Mouse (Mus musculus) stomach, embryonic 16.5 days (tissue): ENCODE data around the gene Tmem43. TPM values are rescaled to one million over a fixed set of nuclear protein-coding genes. Genes with fewer than 3 reads are reported as not detected.

Experiments used
- ATAC-seq: fragments of 200-750 bp; cut with Nextera tagmentation; 2 replicates; pipeline ENCODE4 v1.8.0; 2017; ENCODE audit warnings: moderate number of reproducible peaks, moderate TSS enrichment; ENCODE audit not compliant: insufficient read depth, low FRiP score
- H3K27ac ChIP-seq: fragments of 300-500 bp; sonication (generic); 2 replicates; pipeline ENCODE4 v1.5.1; 2014; ENCODE audit warnings: low read length
- H3K27me3 ChIP-seq: fragments of 300-500 bp; sonication (generic); 2 replicates; pipeline ENCODE4 v1.6.1; 2014; ENCODE audit warnings: low read length, control low read depth, mixed read lengths; ENCODE audit not compliant: control insufficient read depth, insufficient read depth
- H3K36me3 ChIP-seq: fragments of 300-500 bp; sonication (generic); 2 replicates; pipeline ENCODE4 v1.6.1; 2014; ENCODE audit warnings: low read length; ENCODE audit not compliant: control insufficient read depth, insufficient read depth
- H3K4me1 ChIP-seq: fragments of 300-500 bp; sonication (generic); 2 replicates; pipeline ENCODE4 v1.6.1; 2014; ENCODE audit warnings: low read length, control low read depth, mixed read lengths; ENCODE audit not compliant: control insufficient read depth, insufficient read depth
- H3K4me2 ChIP-seq: fragments of 300-500 bp; sonication (generic); 2 replicates; pipeline ENCODE4 v1.6.1; 2014; ENCODE audit warnings: low read depth, low read length, mixed read lengths
- H3K4me3 ChIP-seq: fragments of 300-500 bp; sonication (generic); replicated peaks from 2 replicates; pipeline ENCODE4 v1.5.1; 2014; ENCODE audit warnings: mild to moderate bottlenecking, low read length
- H3K9ac ChIP-seq: fragments of 300-500 bp; sonication (generic); 2 replicates; pipeline ENCODE4 v1.6.1; 2014; ENCODE audit warnings: low read length
- H3K9me3 ChIP-seq: fragments of 300-500 bp; sonication (generic); replicated peaks from 2 replicates; pipeline ENCODE4 v1.6.1; 2016; ENCODE audit warnings: low read length, control low read depth; ENCODE audit not compliant: control insufficient read depth
- WGBS: fragments of 180-500 bp; shearing (Covaris S2); extraction: QIAGEN DNeasy Blood & Tissue Kit; methylation state at CpG from one replicate; pipeline ENCODE4 v1.1.7; 2014; 5-methylcytosine and 5-hydroxymethylcytosine counted together
- polyA plus RNA-seq: library from polyadenylated mRNA; unstranded; fragments of >200 nt; fragmentation: Nextera tagmentation; extraction: Ambion mirVana; gene quantifications from 2 replicates; pipeline ENCODE4 v1.2.1, GENCODE M21; 2015

Tmem43 gene
- polyA plus RNA-seq, result 56.8 and 64.3 TPM in 2 replicates

GRCm38 (mm10) chr6:91472868-91473804 is at the start of gene Tmem43, which contains the start of gene Chchd4:
Gene Tmem43, plus strand, starts transcription at chr6:91473703.
Gene Chchd4, minus strand, starts transcription at chr6:91473546.
- WGBS, result under 1% methylated on average over 74 of the region's 74 CpGs
- H3K9ac ChIP-seq, result peak within 1 kb of the TSS; percentile 89
- no peaks in the 10 kb centered on the region for H3K9me3 ChIP-seq
- H3K4me3 ChIP-seq, result peak within 1 kb of the TSS; percentile 90
- ATAC-seq, result peak; percentile 97
- H3K27ac ChIP-seq, result peak within 1 kb of the TSS; percentile 87
- H3K36me3 ChIP-seq, result no peaks in the 10 kb centered on the region
- H3K27me3 ChIP-seq, result no peaks in the 10 kb centered on the region
- H3K4me1 ChIP-seq, result peaks cover 20% of the 10 kb centered on the region
- H3K4me2 ChIP-seq, result peak within 1 kb of the TSS; percentile 68

GRCm38 (mm10) chr6:91424151-91424550 is 49.4 kb upstream of the Tmem43 start:
- Histone ChIP-seq H3K9ac (no peak overlapping the region), H3K9me3 (no peaks in the 10 kb centered on the region), H3K27ac (no peak overlapping the region), H3K27me3 (no peaks in the 10 kb centered on the region), H3K36me3 (no peaks in the 10 kb centered on the region), H3K4me3 (no peak overlapping the region), H3K4me2 (no peak overlapping the region), H3K4me1 (no peaks in the 10 kb centered on the region)
- no peak for ATAC-seq
- 37% methylated on average over 4 of the region's 4 CpGs for WGBS

GRCm38 (mm10) chr6:91440474-91441144 is 32.9 kb upstream of the Tmem43 start:
- Histone ChIP-seq H3K36me3 (no peaks in the 10 kb centered on the region), H3K4me3 (peak overlapping the region; percentile 67), H3K27ac (peak overlapping the region; percentile 47; the same call in 1 of the 2 replicates), H3K9ac (peak overlapping the region; percentile 78), H3K4me2 (peak overlapping the region; percentile 98), H3K4me1 (0 out of 2 replicates have a peak, but pooled peaks cover 2% of the 10 kb centered on the region), H3K9me3 (no peaks in the 10 kb centered on the region), H3K27me3 (no peaks in the 10 kb centered on the region; the same call in 1 of the 2 replicates)
- 2% methylated on average over 30 of the region's 30 CpGs for WGBS
- ATAC-seq, result peak; percentile 97

GRCm38 (mm10) chr6:91441145-91441662 is 32.3 kb upstream of the Tmem43 start:
- peak overlapping the region; percentile 67 for H3K4me3 ChIP-seq
- no peaks in the 10 kb centered on the region for H3K9me3 ChIP-seq
- peak overlapping the region; percentile 78 for H3K9ac ChIP-seq
- peak; percentile 44; the same call in 1 of the 2 replicates for ATAC-seq
- H3K4me1 ChIP-seq, result 0 out of 2 replicates have a peak, but pooled peaks cover 2% of the 10 kb centered on the region
- H3K4me2 ChIP-seq, result peak overlapping the region; percentile 98
- no peaks in the 10 kb centered on the region for H3K36me3 ChIP-seq
- 1% methylated on average over 19 of the region's 19 CpGs for WGBS
- H3K27ac ChIP-seq, result peak overlapping the region; percentile 47; the same call in 1 of the 2 replicates
- H3K27me3 ChIP-seq, result no peaks in the 10 kb centered on the region; the same call in 1 of the 2 replicates

- no peaks in the 10 kb centered on the region for H3K27me3 ChIP-seq
- WGBS, result 80% methylated on average over 3 of the region's 3 CpGs
- ATAC-seq, result no peak
- no peaks in the 10 kb centered on the region for H3K9me3 ChIP-seq
- H3K4me3 ChIP-seq, result no peak overlapping the region
- H3K36me3 ChIP-seq, result no peaks in the 10 kb centered on the region
- no peak overlapping the region for H3K27ac ChIP-seq
- H3K4me2 ChIP-seq, result no peak overlapping the region
- no peak overlapping the region for H3K9ac ChIP-seq
- 0 out of 2 replicates have a peak, but pooled peaks cover 2% of the 10 kb centered on the region for H3K4me1 ChIP-seq
Measured at GRCm38 (mm10) chr6:91445316-91445715, 28.2 kb upstream of the Tmem43 start.

- no peaks in the 10 kb centered on the region for H3K27me3 ChIP-seq
- H3K4me3 ChIP-seq, result no peak overlapping the region
- no peaks in the 10 kb centered on the region for H3K36me3 ChIP-seq
- 45% methylated on average over 3 of the region's 3 CpGs for WGBS
- H3K4me2 ChIP-seq, result no peak overlapping the region
- H3K27ac ChIP-seq, result no peak overlapping the region
- no peak for ATAC-seq
- H3K4me1 ChIP-seq, result no peaks in the 10 kb centered on the region
- H3K9ac ChIP-seq, result no peak overlapping the region
- H3K9me3 ChIP-seq, result no peaks in the 10 kb centered on the region
Measured at GRCm38 (mm10) chr6:91449472-91450225, 23.9 kb upstream of the Tmem43 start.

GRCm38 (mm10) chr6:91452056-91452455 is 21.4 kb upstream of the Tmem43 start:
- 66% methylated on average over 1 of the region's 1 CpGs for WGBS
- H3K4me3 ChIP-seq, result no peak overlapping the region

GRCm38 (mm10) chr6:91454546-91454945 is 19.0 kb upstream of the Tmem43 start:
- Histone ChIP-seq H3K9ac (no peak overlapping the region), H3K4me2 (no peak overlapping the region), H3K4me3 (no peak overlapping the region), H3K27me3 (no peaks in the 10 kb centered on the region), H3K4me1 (no peaks in the 10 kb centered on the region), H3K9me3 (no peaks in the 10 kb centered on the region), H3K27ac (no peak overlapping the region), H3K36me3 (no peaks in the 10 kb centered on the region)
- no peak for ATAC-seq
- 42% methylated on average over 5 of the region's 5 CpGs for WGBS

More at GRCm38 (mm10) chr6:91452056-91452455, 21.4 kb upstream of the Tmem43 start:
- Histone ChIP-seq H3K36me3 (no peaks in the 10 kb centered on the region), H3K27ac (no peak overlapping the region), H3K4me2 (no peak overlapping the region), H3K27me3 (no peaks in the 10 kb centered on the region), H3K4me1 (no peaks in the 10 kb centered on the region), H3K9ac (no peak overlapping the region), H3K9me3 (no peaks in the 10 kb centered on the region)
- ATAC-seq, result no peak
